Mouse (Mus musculus): ENCODE results near the gene A830018L16Rik. TPM values are rescaled to one million over a fixed set of nuclear protein-coding genes. Genes with fewer than 3 reads are reported as not detected.

The A830018L16Rik gene
- polyA plus RNA-seq, 1 experiment = not detected

DNA sequence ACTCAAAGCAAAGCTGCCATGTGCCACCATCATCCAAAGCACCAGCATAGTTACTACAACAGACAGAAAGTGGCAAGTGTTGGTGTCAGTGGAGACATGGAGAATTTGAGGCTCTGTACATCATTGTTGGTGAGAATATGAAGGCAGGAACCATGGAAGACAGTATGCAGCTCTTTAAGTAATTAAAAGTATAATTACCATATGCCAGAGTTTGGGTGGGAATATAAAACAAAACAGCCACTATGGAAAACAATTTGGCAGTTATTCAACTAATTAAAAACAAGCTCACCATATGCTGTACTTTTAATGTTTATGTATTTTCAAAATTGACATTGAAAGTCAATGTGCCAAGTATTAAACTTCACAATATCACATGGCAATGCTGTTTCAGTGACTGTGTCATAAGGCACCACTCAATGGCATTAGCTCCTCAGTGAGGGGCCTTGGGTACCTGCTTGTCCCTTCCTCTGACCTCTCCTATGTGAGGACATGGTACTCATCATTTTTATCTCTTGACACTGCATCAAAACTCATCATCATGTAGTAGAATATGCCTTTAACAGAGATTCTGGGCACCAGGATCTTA lies 153.5 kb downstream of the A830018L16Rik start:
- no peak for TF ChIP-seq GATA1 (IDR thresholded peaks at IDR 0.05; ENCODE audit: low read length)

GRCm38 (mm10) chr1:11570274-11570673 lies 156.4 kb downstream of the A830018L16Rik start:
- TF ChIP-seq GATA1 (IDR thresholded peaks at IDR 0.05; ENCODE audit: low read length) = no peak

GRCm38 (mm10) chr1:11573462-11573861 lies 159.6 kb downstream of the A830018L16Rik start:
- no peak for TF ChIP-seq GATA1 (IDR thresholded peaks at IDR 0.05; ENCODE audit: low read length)

GRCm38 (mm10) chr1:11580026-11580425 lies 166.1 kb downstream of the A830018L16Rik start:
- TF ChIP-seq GATA1 (IDR thresholded peaks at IDR 0.05; ENCODE audit: low read length) = no peak

DNA sequence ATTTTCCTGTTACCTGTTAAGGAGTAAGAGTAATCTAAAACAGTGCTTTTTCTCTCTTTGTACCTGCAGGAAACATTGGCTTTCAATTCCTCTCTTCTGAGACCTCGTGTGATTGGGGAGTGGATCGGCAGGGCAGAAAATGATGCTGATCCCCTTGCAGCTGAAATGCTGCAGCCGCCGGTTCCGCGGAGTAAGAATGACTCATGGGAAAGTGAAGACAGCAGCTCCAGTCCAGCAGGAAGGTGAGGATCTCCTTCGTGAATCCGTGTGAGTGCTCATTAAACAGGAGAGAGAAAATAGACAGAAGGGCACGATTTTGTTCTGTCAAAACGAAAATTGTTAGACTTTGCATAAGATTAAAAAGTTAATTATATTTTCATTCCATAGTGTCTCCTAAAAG lies 174.4 kb downstream of the A830018L16Rik start:
- TF ChIP-seq GATA1 (IDR thresholded peaks at IDR 0.05; ENCODE audit: low read length) = no peak

- no peak for TF ChIP-seq GATA1 (IDR thresholded peaks at IDR 0.05; ENCODE audit: low read length)
Observed at GRCm38 (mm10) chr1:11650137-11650536, 236.2 kb downstream of the A830018L16Rik start.

GRCm38 (mm10) chr1:11652773-11653172 lies 238.9 kb downstream of the A830018L16Rik start:
- TF ChIP-seq GATA1 (IDR thresholded peaks at IDR 0.05; ENCODE audit: low read length) = no peak

- no peak for TF ChIP-seq GATA1 (IDR thresholded peaks at IDR 0.05; ENCODE audit: low read length)
Observed at GRCm38 (mm10) chr1:11657341-11658060, 243.6 kb downstream of the A830018L16Rik start.

- no peak for TF ChIP-seq GATA1 (IDR thresholded peaks at IDR 0.05; ENCODE audit: low read length)
Observed at GRCm38 (mm10) chr1:11658061-11658625, 244.2 kb downstream of the A830018L16Rik start.

- TF ChIP-seq GATA1 (IDR thresholded peaks at IDR 0.05; ENCODE audit: low read length) = no peak
Observed at GRCm38 (mm10) chr1:11744749-11745314, 330.9 kb downstream of the A830018L16Rik start.

DNA sequence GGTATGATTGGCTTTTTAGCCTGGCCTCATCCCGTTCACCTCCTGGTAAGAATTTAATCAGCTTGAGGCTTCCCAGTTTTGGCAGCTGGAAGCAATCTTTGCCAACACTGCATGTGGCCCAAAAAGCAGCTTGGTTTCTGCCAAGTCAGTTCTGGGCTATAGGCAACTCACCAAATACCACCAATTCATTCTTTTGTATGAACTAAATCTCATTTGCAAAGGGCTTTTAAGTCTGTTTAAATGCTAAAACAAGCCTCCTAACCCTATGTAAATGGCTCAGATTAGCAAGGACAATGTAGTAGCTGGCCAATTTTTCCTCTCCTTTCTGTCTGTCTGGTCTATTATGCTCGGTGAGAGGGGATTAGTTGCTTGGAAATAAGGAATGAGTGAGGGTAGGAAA lies 334.5 kb downstream of the A830018L16Rik start:
- TF ChIP-seq GATA1 (IDR thresholded peaks at IDR 0.05; ENCODE audit: low read length) = no peak

DNA sequence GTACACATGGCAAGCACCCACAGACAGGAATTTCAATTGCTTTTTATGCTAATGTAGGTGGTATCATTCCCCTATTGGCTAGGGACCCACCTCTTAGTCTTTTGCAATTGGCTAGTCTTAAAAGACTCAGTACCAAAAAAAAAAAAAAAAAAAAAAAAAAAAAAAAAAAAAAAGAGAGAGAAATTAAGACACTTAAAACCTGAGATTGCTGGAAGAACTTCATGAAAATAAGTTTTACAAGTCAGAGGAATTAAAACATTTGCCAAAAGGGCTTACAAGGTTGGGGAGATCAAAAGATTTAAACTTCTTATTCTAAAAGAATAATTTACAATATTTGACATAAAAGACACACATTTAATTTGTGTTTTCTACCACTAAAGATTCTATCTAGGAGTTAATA lies 336.2 kb downstream of the A830018L16Rik start:
- TF ChIP-seq GATA1 (IDR thresholded peaks at IDR 0.05; ENCODE audit: low read length) = no peak

GRCm38 (mm10) chr1:11750607-11751006 lies 336.7 kb downstream of the A830018L16Rik start:
- TF ChIP-seq GATA1 (IDR thresholded peaks at IDR 0.05; ENCODE audit: low read length) = no peak

DNA sequence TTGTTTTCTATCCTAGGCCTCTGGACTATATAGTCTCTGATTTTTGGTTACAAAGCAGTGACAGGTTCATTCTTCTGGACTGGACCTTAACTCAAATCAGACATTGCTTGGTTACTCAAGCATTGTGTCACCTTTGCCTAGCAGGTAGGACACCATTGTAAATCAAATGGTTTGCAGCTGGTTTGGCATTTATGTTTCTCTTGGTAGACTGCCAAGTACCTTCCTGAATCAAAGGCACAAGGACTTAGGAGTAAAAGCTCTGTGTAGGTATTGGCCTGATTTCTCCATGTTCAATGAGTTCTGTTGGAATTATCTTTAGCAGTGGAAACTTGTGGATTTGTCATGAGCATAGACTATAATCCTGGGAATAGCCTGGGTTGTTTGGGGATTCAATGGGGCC lies 338.1 kb downstream of the A830018L16Rik start:
- TF ChIP-seq GATA1 (IDR thresholded peaks at IDR 0.05; ENCODE audit: low read length) = no peak

- no peak for TF ChIP-seq GATA1 (IDR thresholded peaks at IDR 0.05; ENCODE audit: low read length)
Observed at GRCm38 (mm10) chr1:11788264-11788663, 374.4 kb downstream of the A830018L16Rik start.

- no peak for TF ChIP-seq GATA1 (IDR thresholded peaks at IDR 0.05; ENCODE audit: low read length)
Observed at GRCm38 (mm10) chr1:11792820-11793219, 378.9 kb downstream of the A830018L16Rik start.

Data from G1E-ER4 (cell line).